Mouse (Mus musculus): ENCODE data around the gene Gata5. TPM values are rescaled to one million over a fixed set of nuclear protein-coding genes. Genes with fewer than 3 reads are reported as not detected.

Gene Gata5
- polyA plus RNA-seq, 1 experiment from 2014 or later = not detected

DNA sequence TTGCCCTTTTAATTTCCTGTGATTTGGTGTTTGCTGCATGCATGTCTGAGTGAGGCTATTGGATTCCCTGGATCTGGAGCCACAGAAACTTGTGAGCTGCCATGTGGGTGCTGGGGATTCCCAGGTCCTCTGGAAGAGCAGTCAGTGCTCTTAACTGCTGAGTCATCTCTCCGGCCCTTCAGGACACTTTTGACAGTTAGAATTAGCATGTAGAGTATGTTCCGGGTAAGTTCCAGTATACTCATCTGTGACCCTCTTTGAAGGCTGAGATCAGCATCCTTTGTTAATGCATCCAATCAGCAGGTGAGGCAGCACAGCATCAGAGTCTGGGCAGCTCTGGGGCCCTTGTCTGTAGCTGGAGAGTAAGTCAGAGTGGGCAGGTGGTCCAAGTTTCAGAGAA lies 34.2 kb downstream of the Gata5 start:
- 15% methylated on average over 2 of the region's 2 CpGs for WGBS (ENCODE audit: missing documents)
- Histone ChIP-seq H3K79me2 (ENCODE audit: inconsistent target) (no peaks in the 10 kb centered on the region), H3K27ac (no peak overlapping the region)

DNA sequence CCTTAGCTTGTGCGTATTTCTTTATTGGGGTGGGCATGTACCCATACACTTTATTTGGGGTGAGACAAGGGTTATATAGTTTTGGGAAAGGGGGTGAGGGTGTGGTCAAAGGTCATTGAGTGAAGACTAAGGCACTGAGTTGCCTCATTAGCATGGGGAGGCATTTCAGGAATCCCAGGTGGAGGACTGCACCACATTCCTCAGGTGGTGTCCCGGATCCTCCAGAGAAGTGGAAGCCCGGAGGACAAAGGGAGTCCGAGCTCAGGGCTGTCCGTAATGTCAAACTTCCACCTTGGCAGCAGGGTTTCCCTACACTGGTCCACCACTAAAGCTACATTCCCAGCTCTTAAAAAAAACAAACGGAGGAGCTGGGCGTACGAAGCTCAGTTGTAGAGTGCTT lies 41.6 kb downstream of the Gata5 start:
- H3K27ac ChIP-seq = no peak overlapping the region

More for the DNA sequence above, 34.2 kb downstream of the Gata5 start:
- no peak overlapping the region for H3K4me3 ChIP-seq (ENCODE audit: inconsistent target)
- no peaks in the 10 kb centered on the region for H3K36me3 ChIP-seq (ENCODE audit: inconsistent target)

GRCm38 (mm10) chr2:180292026-180292425 lies 42.5 kb downstream of the Gata5 start:
- Histone ChIP-seq H3K27ac (no peak overlapping the region), H3K4me3 (ENCODE audit: inconsistent target) (no peak overlapping the region), H3K79me2 (ENCODE audit: inconsistent target) (no peaks in the 10 kb centered on the region), H3K36me3 (ENCODE audit: inconsistent target) (no peaks in the 10 kb centered on the region)
- WGBS (ENCODE audit: missing documents) = 71% methylated on average over 4 of the region's 4 CpGs

More for the DNA sequence above, 41.6 kb downstream of the Gata5 start:
- Histone ChIP-seq H3K4me3 (ENCODE audit: inconsistent target) (no peak overlapping the region), H3K36me3 (ENCODE audit: inconsistent target) (no peaks in the 10 kb centered on the region), H3K79me2 (ENCODE audit: inconsistent target) (no peaks in the 10 kb centered on the region)
- 94% methylated on average over 8 of the region's 8 CpGs for WGBS (ENCODE audit: missing documents)

DNA sequence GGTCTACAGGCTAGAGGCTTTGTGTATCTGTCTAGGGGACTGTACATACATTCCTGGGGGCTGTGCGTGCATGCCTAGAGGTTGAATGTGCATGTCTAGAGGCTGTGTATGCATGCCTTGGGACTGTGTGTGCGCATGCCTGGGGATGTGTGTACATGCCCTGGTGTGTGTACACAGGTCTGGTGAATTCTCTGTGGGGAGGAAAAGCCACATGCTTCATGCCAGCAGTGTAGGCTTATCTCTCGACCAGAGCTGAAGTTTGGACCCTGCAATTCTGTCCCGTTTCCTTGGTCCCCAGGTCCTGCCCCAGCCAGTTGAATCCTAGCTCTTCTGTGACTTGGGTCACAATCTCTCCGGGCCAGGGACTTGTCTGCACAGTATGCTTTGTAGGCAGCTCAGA lies 42.9 kb downstream of the Gata5 start:
- Histone ChIP-seq H3K4me3 (ENCODE audit: inconsistent target) (no peak overlapping the region), H3K79me2 (ENCODE audit: inconsistent target) (no peaks in the 10 kb centered on the region), H3K27ac (no peak overlapping the region), H3K36me3 (ENCODE audit: inconsistent target) (no peaks in the 10 kb centered on the region)
- WGBS (ENCODE audit: missing documents) = 82% methylated on average over 5 of the region's 5 CpGs

DNA sequence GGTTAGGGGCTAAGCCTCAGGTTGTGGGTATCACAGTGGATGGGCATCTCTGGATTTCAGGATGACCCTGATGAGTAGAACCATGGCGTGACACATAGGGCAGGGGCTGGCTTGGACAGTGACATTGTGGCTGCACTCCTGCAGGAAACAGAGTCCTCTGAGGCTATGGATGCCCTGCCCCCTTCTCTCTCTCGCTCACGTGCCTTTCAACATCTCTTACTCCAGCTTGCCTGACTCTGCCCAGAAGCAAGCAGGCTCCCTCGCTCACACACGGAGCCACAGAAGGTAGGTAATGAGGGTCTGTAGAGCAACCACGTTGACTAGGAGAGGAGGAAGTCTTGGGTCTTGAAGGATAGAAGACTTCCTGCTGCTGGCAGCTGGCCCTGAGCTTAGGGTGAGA lies 44.0 kb downstream of the Gata5 start:
- WGBS (ENCODE audit: missing documents) = 46% methylated on average over 6 of the region's 6 CpGs
- no peak overlapping the region for H3K27ac ChIP-seq
- H3K4me3 ChIP-seq (ENCODE audit: inconsistent target) = no peak overlapping the region
- H3K79me2 ChIP-seq (ENCODE audit: inconsistent target) = no peaks in the 10 kb centered on the region
- no peaks in the 10 kb centered on the region for H3K36me3 ChIP-seq (ENCODE audit: inconsistent target)

DNA sequence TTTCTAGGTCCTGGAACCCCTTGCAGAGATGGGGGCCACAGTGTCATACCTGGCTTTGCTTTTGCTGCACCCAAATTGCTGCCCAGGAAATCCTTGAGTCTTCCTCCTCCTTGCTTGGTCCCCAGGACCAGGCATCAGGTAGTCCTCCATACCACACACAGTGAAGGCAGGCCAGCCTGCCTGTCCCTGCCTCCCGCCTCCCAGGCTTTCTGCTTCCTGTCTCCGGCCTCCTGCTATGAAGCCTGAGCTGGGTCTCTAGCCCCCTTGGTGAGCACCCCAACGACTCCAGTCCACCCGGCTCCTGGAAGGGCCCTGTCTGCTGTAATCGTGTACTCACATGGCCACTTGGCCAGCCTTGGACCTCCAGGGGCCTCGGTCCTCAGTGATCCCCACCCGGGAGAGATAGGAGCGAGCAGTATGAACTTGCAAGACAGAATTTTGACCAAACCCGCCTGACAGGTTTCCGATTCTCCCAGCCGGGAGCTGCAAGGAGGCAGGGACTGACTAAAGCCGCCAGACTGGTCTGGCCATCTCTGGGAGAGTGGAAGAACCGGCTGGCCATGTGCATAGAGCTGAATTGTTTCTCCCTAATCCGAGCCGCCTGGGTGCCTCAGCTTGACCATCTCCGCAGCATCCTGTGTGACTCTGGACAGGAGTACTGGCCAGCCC lies 44.9 kb downstream of the Gata5 start, which contains the start of gene Rbbp8nl:
TSS of gene Rbbp8nl (minus strand) at position 440 of the 669 bp plus-strand sequence.
- Histone ChIP-seq H3K36me3 (ENCODE audit: inconsistent target) (no peaks in the 10 kb centered on the region), H3K4me3 (ENCODE audit: inconsistent target) (no peak within 1 kb of the TSS), H3K27ac (no peak within 1 kb of the TSS), H3K79me2 (ENCODE audit: inconsistent target) (no peaks in the 10 kb centered on the region)
- 81% methylated on average over 15 of the region's 16 CpGs for WGBS (ENCODE audit: missing documents)

- WGBS (ENCODE audit: missing documents) = 85% methylated on average over 11 of the region's 11 CpGs
Observed at GRCm38 (mm10) chr2:180288966-180289365, 45.5 kb downstream of the Gata5 start.

DNA sequence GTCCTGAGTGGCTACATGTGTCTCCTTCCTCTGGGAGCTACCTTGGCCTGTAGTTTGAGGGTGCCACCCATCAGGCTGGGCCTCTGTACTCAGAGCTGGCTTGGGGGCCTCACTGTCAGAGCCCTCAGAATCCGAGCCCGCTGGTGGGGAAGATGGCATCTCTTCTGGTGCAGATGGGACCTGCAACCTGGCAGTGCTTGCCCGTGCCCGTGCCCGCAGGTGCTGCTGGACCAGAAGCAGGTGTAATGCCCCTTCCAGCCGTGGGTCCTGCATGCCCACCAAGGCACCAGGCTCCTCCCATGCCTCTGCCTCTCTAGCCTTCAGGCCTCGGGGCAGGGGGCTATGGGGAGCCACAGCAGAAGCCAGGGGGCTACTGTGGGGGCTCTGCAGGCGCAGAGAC lies 55.2 kb downstream of the Gata5 start:
- no peak overlapping the region for H3K4me3 ChIP-seq (ENCODE audit: inconsistent target)
- no peaks in the 10 kb centered on the region for H3K36me3 ChIP-seq (ENCODE audit: inconsistent target)
- H3K79me2 ChIP-seq (ENCODE audit: inconsistent target) = no peaks in the 10 kb centered on the region
- 86% methylated on average over 8 of the region's 8 CpGs for WGBS (ENCODE audit: missing documents)
- no peak overlapping the region for H3K27ac ChIP-seq

More at GRCm38 (mm10) chr2:180288966-180289365, 45.5 kb downstream of the Gata5 start:
- no peak overlapping the region for H3K4me3 ChIP-seq (ENCODE audit: inconsistent target)
- no peaks in the 10 kb centered on the region for H3K36me3 ChIP-seq (ENCODE audit: inconsistent target)
- no peaks in the 10 kb centered on the region for H3K79me2 ChIP-seq (ENCODE audit: inconsistent target)
- H3K27ac ChIP-seq = no peak overlapping the region

- Histone ChIP-seq H3K36me3 (ENCODE audit: inconsistent target) (no peaks in the 10 kb centered on the region), H3K4me3 (ENCODE audit: inconsistent target) (no peak overlapping the region), H3K27ac (no peak overlapping the region), H3K79me2 (ENCODE audit: inconsistent target) (no peaks in the 10 kb centered on the region)
- 95% methylated on average over 8 of the region's 8 CpGs for WGBS (ENCODE audit: missing documents)
Observed at GRCm38 (mm10) chr2:180277773-180278320, 56.7 kb downstream of the Gata5 start.

GRCm38 (mm10) chr2:180276851-180277259 lies 57.6 kb downstream of the Gata5 start:
- H3K36me3 ChIP-seq (ENCODE audit: inconsistent target) = no peaks in the 10 kb centered on the region
- no peak overlapping the region for H3K4me3 ChIP-seq (ENCODE audit: inconsistent target)
- no peaks in the 10 kb centered on the region for H3K79me2 ChIP-seq (ENCODE audit: inconsistent target)
- 23% methylated on average over 8 of the region's 8 CpGs for WGBS (ENCODE audit: missing documents)
- H3K27ac ChIP-seq = no peak overlapping the region

DNA sequence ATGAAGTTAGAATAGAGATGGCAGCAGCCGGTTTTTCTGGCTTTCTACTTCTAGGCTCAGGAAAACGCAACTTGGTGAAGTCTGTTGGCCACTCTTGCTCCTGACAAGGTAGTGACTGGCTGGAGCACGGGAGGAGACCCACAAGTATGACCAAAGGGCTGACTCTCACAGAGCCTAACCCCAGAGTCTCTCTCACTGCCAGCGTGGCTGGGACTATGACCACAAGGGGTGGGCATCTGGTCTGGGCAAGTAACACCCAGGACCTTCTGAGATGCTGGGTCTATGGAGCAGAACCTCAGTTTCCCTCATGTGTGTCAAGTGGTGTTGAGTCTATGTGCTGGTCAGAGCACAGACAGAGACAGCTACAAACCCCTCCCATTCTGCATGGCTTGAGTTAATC lies 58.1 kb downstream of the Gata5 start:
- no peak overlapping the region for H3K4me3 ChIP-seq (ENCODE audit: inconsistent target)
- H3K79me2 ChIP-seq (ENCODE audit: inconsistent target) = no peaks in the 10 kb centered on the region
- H3K27ac ChIP-seq = no peak overlapping the region
- H3K36me3 ChIP-seq (ENCODE audit: inconsistent target) = no peaks in the 10 kb centered on the region
- 9% methylated on average over 4 of the region's 4 CpGs for WGBS (ENCODE audit: missing documents)

- Histone ChIP-seq H3K27ac (no peak overlapping the region), H3K79me2 (ENCODE audit: inconsistent target) (no peaks in the 10 kb centered on the region), H3K36me3 (ENCODE audit: inconsistent target) (no peaks in the 10 kb centered on the region), H3K4me3 (ENCODE audit: inconsistent target) (no peak overlapping the region)
- WGBS (ENCODE audit: missing documents) = 1% methylated on average over 8 of the region's 8 CpGs
Observed at GRCm38 (mm10) chr2:180275836-180276235, 58.7 kb downstream of the Gata5 start.

Other genes starting within 250 kb of the Gata5 start
- not detected in 3 replicates for gene Hrh3, start 230.2 kb downstream of the Gata5 start, polyA plus RNA-seq (2018)
- 18.2 to 41.4 TPM (median 20.2 TPM) in 3 replicates for gene Osbpl2, start 215.4 kb downstream of the Gata5 start, polyA plus RNA-seq (2018)
- gene Adrm1, start 163.2 kb downstream of the Gata5 start, polyA plus RNA-seq (2018) = 52.2 to 95.7 TPM (median 55.8 TPM) in 3 replicates
- not detected in 3 replicates for gene Lama5, start 108.8 kb downstream of the Gata5 start, polyA plus RNA-seq (2018)
- gene Rps21, start 77.3 kb downstream of the Gata5 start, polyA plus RNA-seq (2018) = 350 to 1,718 TPM (median 1,499 TPM) in 3 replicates
- 5.9 to 8.4 TPM (median 6.4 TPM) in 3 replicates for gene Cables2, start 61.2 kb downstream of the Gata5 start, polyA plus RNA-seq (2018)
- not detected in 3 replicates for gene Rbbp8nl, start 44.8 kb downstream of the Gata5 start, polyA plus RNA-seq (2018)
- 0.09 to 0.52 TPM (median 0.23 TPM) in 3 replicates for gene Slco4a1, start 121.5 kb upstream of the Gata5 start, polyA plus RNA-seq (2018)
- not detected in 3 replicates for gene Ntsr1, start 165.3 kb upstream of the Gata5 start, polyA plus RNA-seq (2018)
- 10.5 to 13.5 TPM (median 12.5 TPM) in 3 replicates for gene Mrgbp, start 246.6 kb upstream of the Gata5 start, polyA plus RNA-seq (2018)

Data from macrophage (primary cell).